Mouse (Mus musculus): ENCODE measurements at regions not wholly inside any gene's neighbourhood (a gene's known extent, or its start where the extent isn't known, plus 50 kb on each side); places are given as distances from the start of the nearest gene placed in this dataset.

DNA sequence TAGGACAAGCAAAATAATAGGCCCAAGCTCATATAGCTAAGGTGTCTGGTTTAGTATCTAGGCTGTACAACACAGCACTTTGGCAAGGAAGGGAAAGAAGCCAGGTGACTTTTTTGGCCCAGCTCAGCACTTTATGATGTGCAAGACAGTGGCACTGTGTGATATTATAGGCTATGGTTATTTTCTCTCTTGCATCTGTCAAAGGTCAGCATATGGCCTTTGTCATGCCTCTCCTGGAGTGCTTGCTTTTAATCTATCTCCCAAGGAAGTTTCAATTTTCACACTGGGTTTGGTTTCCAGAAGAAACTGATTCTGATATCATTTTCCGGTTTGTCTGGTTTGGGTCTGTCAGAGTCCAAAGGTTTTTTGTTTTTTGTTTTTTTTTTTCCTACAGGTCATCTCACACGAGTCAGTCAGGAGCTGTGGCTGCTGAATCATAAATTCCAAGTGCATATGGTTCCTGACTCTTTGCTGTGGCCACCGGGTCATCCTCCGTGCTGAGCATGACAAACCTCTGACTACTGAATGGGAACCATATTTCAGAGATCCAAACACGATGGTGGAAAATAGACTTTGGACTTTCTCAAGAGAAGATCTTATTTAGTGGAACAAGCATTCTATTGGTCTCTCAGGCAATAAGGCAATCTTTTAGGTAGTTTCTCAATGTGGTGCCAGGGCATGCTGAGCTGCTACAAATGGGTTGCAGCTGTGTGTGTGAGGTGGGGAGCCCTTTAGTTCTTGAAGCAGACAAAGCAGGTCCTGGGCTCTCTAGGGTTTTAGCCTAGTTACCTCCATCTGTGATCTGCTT lies 269.3 kb downstream of the Ttc32 start:
- Histone ChIP-seq H3K36me3 (ENCODE audit: control insufficient read depth, insufficient read depth, low read length) (no peaks in the 10 kb centered on the region), H3K27ac (ENCODE audit: insufficient read depth, low read length) (no peak overlapping the region), H3K4me3 (ENCODE audit: extremely low read depth, insufficient read depth, insufficient read length) (no peak overlapping the region), H3K4me1 (ENCODE audit: control insufficient read depth, insufficient read depth, insufficient read length) (no peaks in the 10 kb centered on the region), H3K27me3 (ENCODE audit: control insufficient read depth, insufficient read depth, low read length) (no peaks in the 10 kb centered on the region)
- TF ChIP-seq CTCF (IDR thresholded peaks at IDR 0.05; ENCODE audit: extremely low read depth, insufficient read depth, insufficient read length, insufficient replicate concordance) (no peak), POLR2A (IDR thresholded peaks at IDR 0.05; ENCODE audit: low read depth, low read length) (no peak)
- no peak for DNase-seq (ENCODE audit: low read depth in 1 of 2, low spot score in 2 of 2)
- WGBS, result 77% methylated on average over 5 of the region's 5 CpGs

- DNase-seq (ENCODE audit: low read depth in 1 of 2, low spot score in 2 of 2), result no peak
- TF ChIP-seq CTCF (IDR thresholded peaks at IDR 0.05; ENCODE audit: extremely low read depth, insufficient read depth, insufficient read length, insufficient replicate concordance), result no peak
- TF ChIP-seq POLR2A (IDR thresholded peaks at IDR 0.05; ENCODE audit: low read depth, low read length), result no peak
- Histone ChIP-seq H3K4me1 (ENCODE audit: control insufficient read depth, insufficient read depth, insufficient read length) (no peaks in the 10 kb centered on the region), H3K27me3 (ENCODE audit: control insufficient read depth, insufficient read depth, low read length) (no peaks in the 10 kb centered on the region), H3K27ac (ENCODE audit: insufficient read depth, low read length) (no peak overlapping the region), H3K36me3 (ENCODE audit: control insufficient read depth, insufficient read depth, low read length) (no peaks in the 10 kb centered on the region), H3K4me3 (ENCODE audit: extremely low read depth, insufficient read depth, insufficient read length) (no peak overlapping the region)
- WGBS, result 71% methylated on average over 2 of the region's 2 CpGs
Observed at GRCm38 (mm10) chr12:9304146-9304545, 265.8 kb upstream of the Osr1 start.

GRCm38 (mm10) chr12:9337891-9338672 lies 231.8 kb upstream of the Osr1 start:
- DNase-seq (ENCODE audit: low read depth in 1 of 2, low spot score in 2 of 2), result no peak
- Histone ChIP-seq H3K27ac (ENCODE audit: insufficient read depth, low read length) (no peak overlapping the region), H3K27me3 (ENCODE audit: control insufficient read depth, insufficient read depth, low read length) (no peaks in the 10 kb centered on the region), H3K4me3 (ENCODE audit: extremely low read depth, insufficient read depth, insufficient read length) (no peak overlapping the region), H3K36me3 (ENCODE audit: control insufficient read depth, insufficient read depth, low read length) (no peaks in the 10 kb centered on the region), H3K4me1 (ENCODE audit: control insufficient read depth, insufficient read depth, insufficient read length) (no peaks in the 10 kb centered on the region)
- TF ChIP-seq CTCF (IDR thresholded peaks at IDR 0.05; ENCODE audit: extremely low read depth, insufficient read depth, insufficient read length, insufficient replicate concordance) (no peak), POLR2A (IDR thresholded peaks at IDR 0.05; ENCODE audit: low read depth, low read length) (no peak)
- 81% methylated on average over 5 of the region's 5 CpGs for WGBS

DNA sequence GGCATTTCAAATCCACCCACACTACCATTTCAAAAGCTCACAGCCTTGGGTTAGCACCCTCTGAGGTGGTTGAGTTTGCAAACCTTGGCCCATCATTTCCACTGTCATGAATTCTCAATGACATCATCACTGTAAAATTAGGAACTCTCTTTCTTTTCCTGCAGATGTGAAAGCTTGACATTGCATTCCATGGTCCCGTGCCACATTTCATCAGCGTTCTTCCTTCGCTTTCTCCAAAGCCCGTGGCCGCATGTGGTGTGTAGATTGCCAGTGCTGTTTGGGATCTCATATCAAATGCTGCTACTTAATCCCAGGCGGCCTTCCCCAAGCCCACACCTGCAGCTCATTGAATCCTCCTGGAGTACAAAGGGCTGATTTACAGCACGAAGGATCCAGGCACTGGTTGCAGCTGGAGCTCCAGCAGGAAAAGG lies 231.1 kb upstream of the Osr1 start:
- no peaks in the 10 kb centered on the region for H3K4me1 ChIP-seq (ENCODE audit: control insufficient read depth, insufficient read depth, insufficient read length)
- WGBS, result 57% methylated on average over 7 of the region's 7 CpGs
- no peaks in the 10 kb centered on the region for H3K27me3 ChIP-seq (ENCODE audit: control insufficient read depth, insufficient read depth, low read length)
- TF ChIP-seq CTCF (IDR thresholded peaks at IDR 0.05; ENCODE audit: extremely low read depth, insufficient read depth, insufficient read length, insufficient replicate concordance) (no peak), POLR2A (IDR thresholded peaks at IDR 0.05; ENCODE audit: low read depth, low read length) (no peak)
- no peaks in the 10 kb centered on the region for H3K36me3 ChIP-seq (ENCODE audit: control insufficient read depth, insufficient read depth, low read length)
- no peak overlapping the region for H3K27ac ChIP-seq (ENCODE audit: insufficient read depth, low read length)
- no peak for DNase-seq (ENCODE audit: low read depth in 1 of 2, low spot score in 2 of 2)
- no peak overlapping the region for H3K4me3 ChIP-seq (ENCODE audit: extremely low read depth, insufficient read depth, insufficient read length)

GRCm38 (mm10) chr12:9340769-9341168 lies 229.1 kb upstream of the Osr1 start:
- no peak overlapping the region for H3K27ac ChIP-seq (ENCODE audit: insufficient read depth, low read length)
- H3K4me1 ChIP-seq (ENCODE audit: control insufficient read depth, insufficient read depth, insufficient read length), result no peaks in the 10 kb centered on the region
- H3K4me3 ChIP-seq (ENCODE audit: extremely low read depth, insufficient read depth, insufficient read length), result no peak overlapping the region
- no peaks in the 10 kb centered on the region for H3K27me3 ChIP-seq (ENCODE audit: control insufficient read depth, insufficient read depth, low read length)
- TF ChIP-seq POLR2A (IDR thresholded peaks at IDR 0.05; ENCODE audit: low read depth, low read length) (no peak), CTCF (IDR thresholded peaks at IDR 0.05; ENCODE audit: extremely low read depth, insufficient read depth, insufficient read length, insufficient replicate concordance) (no peak)
- H3K36me3 ChIP-seq (ENCODE audit: control insufficient read depth, insufficient read depth, low read length), result no peaks in the 10 kb centered on the region
- no peak for DNase-seq (ENCODE audit: low read depth in 1 of 2, low spot score in 2 of 2)

DNA sequence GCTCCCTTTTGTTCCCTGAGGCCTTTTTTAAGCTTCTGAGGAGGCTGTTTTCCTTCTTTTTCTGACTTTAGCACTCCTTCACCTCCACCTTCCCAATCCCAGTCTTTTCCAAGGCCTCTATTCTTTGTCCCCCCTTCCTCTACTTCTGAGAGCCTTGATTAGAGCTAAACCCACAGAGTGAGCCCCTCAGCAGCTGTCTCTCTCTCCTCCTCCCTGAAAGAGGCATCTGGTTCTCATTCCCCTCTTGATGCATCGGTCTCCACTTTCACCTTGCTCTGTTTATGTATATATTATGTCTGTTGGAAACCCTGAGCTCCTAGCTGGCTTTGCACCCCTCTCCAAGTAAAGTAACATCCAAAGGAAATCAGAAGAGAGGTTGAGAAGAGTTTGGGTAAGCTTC lies 224.6 kb upstream of the Osr1 start:
- Histone ChIP-seq H3K36me3 (ENCODE audit: control insufficient read depth, insufficient read depth, low read length) (no peaks in the 10 kb centered on the region), H3K4me3 (ENCODE audit: extremely low read depth, insufficient read depth, insufficient read length) (no peak overlapping the region), H3K27me3 (ENCODE audit: control insufficient read depth, insufficient read depth, low read length) (no peaks in the 10 kb centered on the region), H3K4me1 (ENCODE audit: control insufficient read depth, insufficient read depth, insufficient read length) (no peaks in the 10 kb centered on the region), H3K27ac (ENCODE audit: insufficient read depth, low read length) (no peak overlapping the region)
- DNase-seq (ENCODE audit: low read depth in 1 of 2, low spot score in 2 of 2), result no peak
- 67% methylated on average over 1 of the region's 1 CpGs for WGBS
- TF ChIP-seq POLR2A (IDR thresholded peaks at IDR 0.05; ENCODE audit: low read depth, low read length) (no peak), CTCF (IDR thresholded peaks at IDR 0.05; ENCODE audit: extremely low read depth, insufficient read depth, insufficient read length, insufficient replicate concordance) (no peak)

- DNase-seq (ENCODE audit: low read depth in 1 of 2, low spot score in 2 of 2), result no peak
- WGBS, result 76% methylated on average over 4 of the region's 4 CpGs
- H3K4me1 ChIP-seq (ENCODE audit: control insufficient read depth, insufficient read depth, insufficient read length), result no peaks in the 10 kb centered on the region
- no peaks in the 10 kb centered on the region for H3K27me3 ChIP-seq (ENCODE audit: control insufficient read depth, insufficient read depth, low read length)
- TF ChIP-seq POLR2A (IDR thresholded peaks at IDR 0.05; ENCODE audit: low read depth, low read length) (no peak), CTCF (IDR thresholded peaks at IDR 0.05; ENCODE audit: extremely low read depth, insufficient read depth, insufficient read length, insufficient replicate concordance) (no peak)
- no peak overlapping the region for H3K27ac ChIP-seq (ENCODE audit: insufficient read depth, low read length)
- no peaks in the 10 kb centered on the region for H3K36me3 ChIP-seq (ENCODE audit: control insufficient read depth, insufficient read depth, low read length)
- no peak overlapping the region for H3K4me3 ChIP-seq (ENCODE audit: extremely low read depth, insufficient read depth, insufficient read length)
Observed at GRCm38 (mm10) chr12:9355512-9355911, 214.4 kb upstream of the Osr1 start.
